Mouse (Mus musculus) heart, embryonic 14.5 days (tissue): ENCODE data around the gene Tns1. TPM values are rescaled to one million over a fixed set of nuclear protein-coding genes. Genes with fewer than 3 reads are reported as not detected.

Experiments
- ATAC-seq: fragments of 200-750 bp; cut with Nextera tagmentation; 2 replicates; pipeline ENCODE4 v1.8.0; 2017; ENCODE audit warnings: low read depth, moderate TSS enrichment; ENCODE audit not compliant: insufficient number of reproducible peaks, insufficient read depth, low FRiP score
- H3K27ac ChIP-seq, 2 experiments: fragments of 200-500 bp in 1 of 2; fragments of 300-500 bp in 1 of 2; sonication (generic) in 1 of 2; replicated peaks in 1 of 2; 2 replicates each; pipeline ENCODE4 v1.5.1; 2012 to 2014; ENCODE audit warnings: low read depth in 2 of 2, low read length in 2 of 2, control low read depth in 1 of 2, mild to moderate bottlenecking in 1 of 2, mixed read lengths in 1 of 2; ENCODE audit not compliant: control insufficient read depth in 1 of 2, insufficient read depth in 1 of 2
- H3K27me3 ChIP-seq: fragments of 300-500 bp; sonication (generic); 2 replicates; pipeline ENCODE4 v1.6.1; 2014; ENCODE audit warnings: mild to moderate bottlenecking, low read length, control low read depth; ENCODE audit not compliant: control insufficient read depth, insufficient read depth
- H3K36me3 ChIP-seq: fragments of 300-500 bp; sonication (generic); 2 replicates; pipeline ENCODE4 v1.6.1; 2014; ENCODE audit warnings: mild to moderate bottlenecking, control low read depth, low read length, mixed read lengths; ENCODE audit not compliant: control insufficient read depth, insufficient read depth
- H3K4me1 ChIP-seq, 2 experiments: fragments of 200-500 bp in 1 of 2; fragments of 300-500 bp in 1 of 2; sonication (generic) in 1 of 2; 2 replicates each; pipeline ENCODE4 v1.6.1; 2012 to 2014; ENCODE audit warnings: low read length in 2 of 2, control low read depth in 1 of 2, mixed read lengths in 1 of 2; ENCODE audit not compliant: control insufficient read depth in 2 of 2, insufficient read depth in 2 of 2
- H3K4me2 ChIP-seq: fragments of 300-500 bp; sonication (generic); 2 replicates; pipeline ENCODE4 v1.6.1; 2014; ENCODE audit warnings: mild to moderate bottlenecking, low read length
- H3K4me3 ChIP-seq, 2 experiments: fragments of 200-500 bp in 1 of 2; fragments of 300-500 bp in 1 of 2; sonication (generic) in 1 of 2; 2 replicates each; pipeline ENCODE4 v1.5.1; 2012 to 2014; ENCODE audit warnings: low read length in 2 of 2, mild to moderate bottlenecking in 2 of 2, control low read depth in 1 of 2, low read depth in 1 of 2, moderate library complexity in 1 of 2; ENCODE audit not compliant: control insufficient read depth in 1 of 2, insufficient read depth in 1 of 2
- H3K9ac ChIP-seq: fragments of 300-500 bp; sonication (generic); 2 replicates; pipeline ENCODE4 v1.6.1; 2014; ENCODE audit warnings: mild to moderate bottlenecking, low read length
- H3K9me3 ChIP-seq: fragments of 300-500 bp; sonication (generic); 2 replicates; pipeline ENCODE4 v1.6.1; 2016; ENCODE audit warnings: low read length, control low read depth; ENCODE audit not compliant: control insufficient read depth
- WGBS: fragments of 180-500 bp; shearing (Covaris S2); extraction: QIAGEN DNeasy Blood & Tissue Kit; methylation state at CpG from one replicate; pipeline ENCODE4 v1.1.7; 2014; 5-methylcytosine and 5-hydroxymethylcytosine counted together
- polyA plus RNA-seq: library from polyadenylated mRNA; unstranded; fragments of >200 nt; fragmentation: Nextera tagmentation; extraction: Ambion mirVana; gene quantifications from 2 replicates; pipeline ENCODE4 v1.2.1, GENCODE M21; 2014

Tns1 gene
- polyA plus RNA-seq, 1 experiment from 2014 or later: 125 TPM

GRCm38 (mm10) chr1:73924210-73924609 is 200.0 kb downstream of the Tns1 start:
- Histone ChIP-seq H3K4me1 (peaks cover 18 to 50% of the 10 kb centered on the region in 2 experiments), H3K9me3 (no peaks in the 10 kb centered on the region), H3K27me3 (no peaks in the 10 kb centered on the region), H3K4me2 (no peak overlapping the region), H3K36me3 (peaks cover 99% of the 10 kb centered on the region), H3K4me3 (no peak overlapping the region), H3K9ac (peak overlapping the region; percentile 45; the same call in 1 of the 2 replicates), H3K27ac (peak overlapping the region; percentile 57 to 74; a peak in 3 of 4 replicates)
- ATAC-seq: no peak
- 81% methylated on average over 5 of the region's 5 CpGs for WGBS

GRCm38 (mm10) chr1:73923185-73923584 is 201.1 kb downstream of the Tns1 start:
- WGBS: 28% methylated on average over 8 of the region's 8 CpGs

GRCm38 (mm10) chr1:73920701-73921100 is 203.5 kb downstream of the Tns1 start:
- Histone ChIP-seq H3K27ac (peak overlapping the region; percentile 60 to 78), H3K9me3 (no peaks in the 10 kb centered on the region), H3K4me1 (peaks cover 33 to 80% of the 10 kb centered on the region in 2 experiments), H3K27me3 (no peaks in the 10 kb centered on the region), H3K4me2 (no peak overlapping the region), H3K4me3 (no peak overlapping the region), H3K9ac (no peak overlapping the region), H3K36me3 (peaks cover 99% of the 10 kb centered on the region)
- ATAC-seq: no peak
- 91% methylated on average over 8 of the region's 8 CpGs for WGBS

More at GRCm38 (mm10) chr1:73923185-73923584, 201.1 kb downstream of the Tns1 start:
- H3K4me1 ChIP-seq: peaks cover 21 to 57% of the 10 kb centered on the region in 2 experiments
- no peaks in the 10 kb centered on the region for H3K9me3 ChIP-seq
- H3K27ac ChIP-seq: peak overlapping the region; percentile 57 to 74
- H3K27me3 ChIP-seq: no peaks in the 10 kb centered on the region
- H3K9ac ChIP-seq: no peak overlapping the region; the same call in 1 of the 2 replicates
- H3K4me3 ChIP-seq: no peak overlapping the region
- H3K4me2 ChIP-seq: no peak overlapping the region
- peaks cover 99% of the 10 kb centered on the region for H3K36me3 ChIP-seq
- ATAC-seq: no peak

GRCm38 (mm10) chr1:73919909-73920308 is 204.3 kb downstream of the Tns1 start:
- H3K27ac ChIP-seq: peak overlapping the region; percentile 89
- peaks cover 40 to 85% of the 10 kb centered on the region in 2 experiments for H3K4me1 ChIP-seq
- no peak overlapping the region for H3K4me2 ChIP-seq
- no peaks in the 10 kb centered on the region for H3K9me3 ChIP-seq
- H3K36me3 ChIP-seq: peaks cover 99% of the 10 kb centered on the region
- WGBS: 32% methylated on average over 3 of the region's 3 CpGs
- peak overlapping the region; percentile 56; the same call in 1 of the 2 replicates for H3K9ac ChIP-seq
- ATAC-seq: peak; percentile 64
- no peaks in the 10 kb centered on the region for H3K27me3 ChIP-seq
- H3K4me3 ChIP-seq: no peak overlapping the region

GRCm38 (mm10) chr1:73918001-73918400 is 206.2 kb downstream of the Tns1 start:
- Histone ChIP-seq H3K4me3 (no peak overlapping the region), H3K4me1 (peaks cover 50 to 87% of the 10 kb centered on the region in 2 experiments), H3K9ac (no peak overlapping the region), H3K4me2 (no peak overlapping the region), H3K9me3 (no peaks in the 10 kb centered on the region), H3K36me3 (peaks cover 99% of the 10 kb centered on the region), H3K27me3 (no peaks in the 10 kb centered on the region), H3K27ac (no peak overlapping the region)
- WGBS: 82% methylated on average over 11 of the region's 11 CpGs
- no peak for ATAC-seq

- Histone ChIP-seq H3K9ac (peak overlapping the region; percentile 58), H3K4me2 (no peak overlapping the region), H3K9me3 (no peaks in the 10 kb centered on the region), H3K36me3 (peaks cover 99% of the 10 kb centered on the region), H3K27me3 (no peaks in the 10 kb centered on the region), H3K4me3 (no peak overlapping the region), H3K27ac (peak overlapping the region; percentile 35 to 86), H3K4me1 (peaks cover 47 to 72% of the 10 kb centered on the region in 2 experiments)
- ATAC-seq: no peak
- WGBS: 94% methylated on average over 1 of the region's 1 CpGs
Measured at GRCm38 (mm10) chr1:73916298-73916697, 208.0 kb downstream of the Tns1 start.

GRCm38 (mm10) chr1:73915218-73916070 is 208.8 kb downstream of the Tns1 start:
- ATAC-seq: no peak
- peak overlapping the region; percentile 77 to 86 for H3K27ac ChIP-seq
- H3K4me2 ChIP-seq: peak overlapping the region; percentile 21
- WGBS: 32% methylated on average over 8 of the region's 8 CpGs
- H3K27me3 ChIP-seq: no peaks in the 10 kb centered on the region
- H3K9me3 ChIP-seq: no peaks in the 10 kb centered on the region
- peaks cover 99% of the 10 kb centered on the region for H3K36me3 ChIP-seq
- H3K4me3 ChIP-seq: no peak overlapping the region
- peaks cover 42 to 66% of the 10 kb centered on the region in 2 experiments for H3K4me1 ChIP-seq
- H3K9ac ChIP-seq: peak overlapping the region; percentile 58
